Mouse (Mus musculus): ENCODE data around the gene Tpm1.

The Tpm1 gene

DNA sequence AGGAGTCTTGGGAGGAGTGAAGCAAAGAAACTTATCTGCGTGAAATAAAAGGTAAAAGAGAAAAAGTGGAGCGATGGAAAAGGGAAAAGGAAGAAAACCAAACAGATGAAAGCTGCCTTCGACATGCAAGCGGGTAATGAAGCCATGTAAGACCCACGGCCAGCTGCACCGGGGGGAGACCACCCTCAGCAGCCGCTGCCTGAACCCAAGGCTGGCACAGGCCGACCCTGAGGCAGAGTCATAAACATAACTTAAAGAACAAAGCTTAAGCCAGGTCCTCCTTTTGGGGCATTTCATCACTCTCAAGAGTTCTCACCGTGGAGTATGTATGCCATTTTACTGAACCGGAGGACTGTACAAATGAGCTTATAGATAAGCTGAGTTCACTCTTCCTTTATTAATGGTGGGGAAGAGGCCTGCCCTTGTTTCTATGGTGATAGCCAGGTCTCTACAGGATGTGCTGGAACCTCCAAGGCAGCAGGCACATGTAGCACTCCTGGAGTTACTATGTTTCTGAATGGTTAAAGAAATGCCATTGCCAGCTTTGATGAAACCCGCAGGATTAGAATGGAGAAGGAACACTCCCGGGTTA, 21.0 kb downstream of the Tpm1 start:
- no peak for DNase-seq (ENCODE audit: inconsistent age in 2 of 2, low spot score in 1 of 2)

DNA sequence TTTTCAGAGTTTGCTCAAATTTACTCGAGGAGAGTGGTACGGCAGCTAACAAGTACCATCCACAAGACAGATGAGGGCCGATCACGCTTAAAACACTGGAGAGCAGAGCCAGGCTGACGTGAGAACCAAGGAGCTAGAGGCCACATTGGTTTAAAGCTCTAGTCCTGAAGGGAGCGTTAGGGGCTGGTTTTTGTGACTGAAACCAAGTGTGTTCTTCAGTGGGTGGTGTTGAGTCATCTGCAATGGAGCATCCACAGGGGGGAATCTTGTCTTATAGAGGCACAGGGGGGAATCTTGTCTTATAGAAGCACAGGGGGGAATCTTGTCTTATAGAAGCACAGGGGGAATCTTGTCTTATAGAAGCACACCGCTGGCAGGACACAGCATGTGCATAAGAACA, 22.3 kb downstream of the Tpm1 start:
- DNase-seq (ENCODE audit: inconsistent age in 2 of 2, low spot score in 1 of 2) = no peak

DNA sequence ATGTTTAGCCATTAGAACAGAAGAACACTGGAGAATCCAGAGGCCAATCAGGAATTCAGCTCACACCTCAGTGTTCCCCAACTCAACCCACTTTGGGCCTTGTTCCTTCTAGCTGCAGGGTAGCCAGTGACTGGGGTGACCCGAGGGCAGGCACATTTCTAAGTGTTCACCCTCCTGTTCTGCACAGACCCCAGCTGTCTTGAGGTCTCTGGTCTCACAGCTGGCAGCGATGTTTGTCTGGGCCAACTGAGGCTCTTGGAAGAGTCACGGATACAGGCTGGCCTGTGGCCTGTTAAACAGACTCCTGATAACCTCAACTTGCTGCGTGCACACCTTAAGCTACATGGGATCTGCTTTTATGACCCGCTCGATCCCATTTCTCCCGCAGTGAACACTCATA, 23.1 kb downstream of the Tpm1 start:
- no peak for DNase-seq (ENCODE audit: inconsistent age in 2 of 2, low spot score in 1 of 2)

DNA sequence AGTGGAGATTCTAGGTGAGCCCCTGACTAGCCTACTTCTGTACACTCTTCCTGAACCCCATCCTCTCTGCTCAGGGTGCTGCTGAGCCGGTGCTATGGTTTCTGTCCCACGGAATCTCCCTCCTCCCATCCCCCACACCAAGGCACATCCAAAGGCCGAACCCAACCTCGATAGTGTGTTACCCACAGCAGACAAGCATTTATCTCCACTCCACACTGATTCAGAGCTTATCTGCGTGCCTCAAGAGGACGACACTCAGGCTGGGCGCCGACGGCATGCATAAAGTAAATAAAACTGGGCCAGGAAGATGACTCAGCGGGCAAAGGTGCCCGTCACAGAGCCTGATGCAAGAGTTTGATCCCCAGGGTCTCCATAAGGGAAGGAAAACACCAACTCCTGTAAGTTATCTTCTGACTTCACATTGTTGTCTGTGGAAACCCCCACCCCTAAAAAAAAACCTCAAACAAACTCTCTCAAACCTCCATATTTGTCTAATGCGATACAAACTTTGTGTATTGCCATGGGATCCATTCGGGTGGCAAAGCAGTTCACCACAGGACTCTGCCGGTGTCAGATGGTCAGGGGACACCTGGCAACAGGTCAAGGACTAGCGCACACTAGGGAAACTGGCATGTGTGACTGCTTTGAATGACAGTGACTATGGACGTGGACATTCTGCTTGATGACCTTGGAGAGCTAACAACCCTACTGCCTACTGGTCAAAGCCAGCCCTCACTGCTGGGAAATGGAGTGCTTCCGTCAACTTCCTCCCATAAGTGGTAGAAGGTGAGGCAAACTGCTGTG, 24.1 kb downstream of the Tpm1 start:
- DNase-seq (ENCODE audit: inconsistent age in 2 of 2, low spot score in 1 of 2) = peak; percentile 85 to 90

- DNase-seq (ENCODE audit: inconsistent age in 2 of 2, low spot score in 1 of 2) = no peak
These were observed 25.8 kb downstream of the Tpm1 start for GRCm38 (mm10) chr9:67023371-67023770.

- DNase-seq (ENCODE audit: inconsistent age in 2 of 2, low spot score in 1 of 2) = peak; percentile 88 to 94
These were observed 29.1 kb downstream of the Tpm1 start for GRCm38 (mm10) chr9:67020063-67020462.

DNA sequence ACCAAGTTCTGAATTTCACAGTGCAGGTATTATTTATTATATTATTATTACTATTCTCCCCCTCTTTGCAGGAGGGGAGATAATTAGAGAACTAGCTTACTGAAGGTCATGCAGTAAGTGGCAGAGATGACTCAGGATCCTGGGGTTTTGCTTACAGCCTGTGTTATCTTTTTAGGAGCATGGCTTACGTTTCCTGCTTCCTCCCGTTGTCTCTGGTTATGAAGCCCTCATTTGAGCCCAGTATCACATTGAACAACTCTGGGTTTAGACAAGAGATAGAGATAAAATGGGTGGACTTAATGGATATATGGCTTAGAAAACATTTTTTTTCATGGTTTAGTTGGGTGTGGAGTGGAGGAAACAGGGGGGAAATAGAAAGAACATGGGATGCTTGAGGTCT, 35.7 kb downstream of the Tpm1 start:
- peak in 1 of 2 experiments; percentile 71 for DNase-seq (ENCODE audit: inconsistent age in 2 of 2, low spot score in 1 of 2)

DNA sequence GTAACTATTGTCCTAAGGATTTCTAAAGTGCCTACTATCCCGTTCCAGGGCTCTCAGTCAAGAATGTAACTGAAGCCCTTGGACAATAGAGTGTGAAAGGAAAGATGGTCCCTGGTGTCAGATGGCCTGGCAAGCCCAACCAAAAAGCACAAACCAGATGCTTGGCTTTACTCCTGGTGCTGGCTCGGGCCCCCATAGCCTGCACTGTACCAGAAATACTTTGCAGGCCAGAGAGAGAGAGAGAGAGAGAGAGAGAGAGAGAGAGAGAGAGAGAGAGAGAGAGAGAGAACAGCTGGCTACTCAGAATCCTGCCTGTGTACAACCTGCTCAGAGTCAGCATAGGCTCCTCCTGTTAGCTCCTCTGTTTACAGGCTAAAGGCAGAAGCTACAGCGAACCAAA, 36.7 kb downstream of the Tpm1 start:
- no peak for DNase-seq (ENCODE audit: inconsistent age in 2 of 2, low spot score in 1 of 2)

GRCm38 (mm10) chr9:67011483-67011882, 37.7 kb downstream of the Tpm1 start:
- no peak for DNase-seq (ENCODE audit: inconsistent age in 2 of 2, low spot score in 1 of 2)

DNA sequence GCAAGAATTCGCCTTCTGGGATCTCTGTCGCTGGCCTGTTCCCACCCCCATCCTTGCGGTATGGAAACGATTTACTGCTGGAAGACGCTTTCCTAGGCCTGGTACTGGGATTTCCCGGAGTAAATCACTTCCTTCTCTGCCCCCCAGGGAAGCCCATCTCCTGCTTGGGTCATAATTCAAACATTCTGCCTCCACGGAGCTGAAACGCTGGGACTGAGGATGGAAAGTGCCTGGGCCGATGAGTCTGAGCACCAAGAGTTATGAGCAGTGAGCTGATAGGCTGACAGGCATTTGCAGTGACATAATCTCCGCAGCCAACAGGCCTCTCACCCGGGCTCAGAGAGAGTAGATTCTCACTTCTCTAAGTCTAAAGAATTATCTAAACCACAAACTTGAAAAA, 40.4 kb downstream of the Tpm1 start:
- no peak for DNase-seq (ENCODE audit: inconsistent age in 2 of 2, low spot score in 1 of 2)

DNA sequence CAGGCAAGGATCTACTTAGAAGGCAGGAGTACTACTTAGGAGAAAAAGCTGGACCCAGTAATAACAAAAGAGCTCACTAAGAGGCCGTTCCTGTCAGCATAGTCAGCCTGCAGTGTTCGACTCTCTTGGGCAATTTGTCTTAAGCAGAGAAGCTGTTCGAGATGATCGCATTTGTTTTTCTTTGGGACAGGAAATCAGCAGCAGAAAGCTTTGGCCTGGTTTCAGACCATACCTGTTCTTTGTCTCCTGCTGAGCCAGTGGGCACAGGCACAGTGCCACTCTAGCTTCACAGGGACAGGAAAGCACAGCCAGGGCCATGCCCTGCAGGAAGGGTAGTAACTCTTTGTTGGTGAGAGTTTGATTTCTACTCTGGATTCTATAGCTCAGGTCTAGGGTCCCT, 42.8 kb downstream of the Tpm1 start:
- DNase-seq (ENCODE audit: inconsistent age in 2 of 2, low spot score in 1 of 2) = no peak

DNA sequence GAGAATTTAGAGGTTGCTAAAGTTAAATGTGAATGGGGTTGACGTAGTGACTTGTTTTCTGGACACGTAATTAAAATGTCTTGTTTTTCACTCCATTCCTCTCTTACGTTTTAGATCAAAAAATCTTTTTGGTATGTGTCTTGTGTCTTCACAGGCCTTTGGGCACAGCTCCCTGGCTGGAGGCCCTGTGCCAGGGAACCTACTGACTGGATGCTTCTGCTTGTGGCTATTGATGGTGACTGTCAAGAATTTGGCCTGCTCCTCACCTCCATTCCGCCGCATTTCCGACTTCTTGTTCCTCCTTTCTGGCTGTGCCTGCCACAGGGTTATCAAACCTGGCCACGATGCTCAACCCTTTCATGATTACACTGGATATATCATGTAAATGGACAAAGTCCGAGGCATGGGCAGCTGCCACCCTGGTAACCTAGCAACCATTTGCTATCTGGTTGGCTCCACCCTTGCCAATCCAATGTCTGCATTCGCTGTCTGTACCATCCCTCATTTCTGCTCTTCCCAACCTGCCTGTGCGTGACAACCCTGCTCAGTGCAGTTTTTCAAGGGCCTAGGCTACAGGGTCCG, 44.0 kb downstream of the Tpm1 start:
- no peak for DNase-seq (ENCODE audit: inconsistent age in 2 of 2, low spot score in 1 of 2)

DNA sequence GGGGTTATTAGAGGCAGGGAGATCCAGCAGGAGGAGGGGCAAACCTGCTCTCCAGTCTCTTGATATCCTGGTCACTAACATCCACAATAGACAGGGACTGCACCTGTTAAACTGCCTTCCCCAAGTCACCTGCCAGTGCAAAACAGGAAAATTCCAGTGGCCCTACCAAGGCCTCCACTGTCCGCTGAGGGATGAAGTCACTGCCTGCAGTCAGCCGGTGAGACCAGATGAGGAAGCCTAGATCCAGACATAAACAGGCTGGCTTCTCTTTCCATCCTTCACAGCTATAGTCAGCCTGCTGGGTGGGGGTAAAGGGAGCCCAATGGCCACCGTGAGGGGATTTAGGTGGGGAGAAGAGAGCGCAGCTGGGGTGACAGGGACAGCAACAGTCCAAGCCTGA, 45.5 kb downstream of the Tpm1 start:
- peak; percentile 51 to 82 for DNase-seq (ENCODE audit: inconsistent age in 2 of 2, low spot score in 1 of 2)

GRCm38 (mm10) chr9:67003156-67003555, 46.0 kb downstream of the Tpm1 start:
- peak in 1 of 2 experiments; percentile 68 for DNase-seq (ENCODE audit: inconsistent age in 2 of 2, low spot score in 1 of 2)

GRCm38 (mm10) chr9:67001506-67001905, 47.7 kb downstream of the Tpm1 start:
- DNase-seq (ENCODE audit: inconsistent age in 2 of 2, low spot score in 1 of 2) = no peak

- peak; percentile 85 to 92 for DNase-seq (ENCODE audit: inconsistent age in 2 of 2, low spot score in 1 of 2)
These were observed 48.2 kb downstream of the Tpm1 start for GRCm38 (mm10) chr9:67001050-67001449.

DNA sequence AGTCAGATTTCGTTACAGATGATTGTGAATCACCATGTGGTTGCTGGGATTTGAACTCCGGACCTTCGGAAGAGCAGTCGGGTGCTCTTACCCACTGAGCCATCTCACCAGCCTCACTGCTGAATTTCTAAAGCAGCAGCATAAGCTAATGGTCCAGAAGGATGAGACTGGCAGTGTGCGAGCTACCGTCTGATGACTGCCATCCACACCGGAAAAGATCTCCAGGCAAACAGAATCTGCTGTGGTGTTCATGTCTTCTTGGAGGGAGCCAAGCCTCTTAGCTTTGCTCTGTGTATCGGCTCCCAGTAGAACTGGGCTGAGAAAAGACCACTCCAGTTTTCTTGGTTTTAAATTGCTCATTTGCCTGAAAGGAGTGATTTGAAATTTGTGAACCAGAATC, 49.5 kb downstream of the Tpm1 start:
- no peak for DNase-seq (ENCODE audit: inconsistent age in 2 of 2, low spot score in 1 of 2)

- DNase-seq (ENCODE audit: inconsistent age in 2 of 2, low spot score in 1 of 2) = no peak
These were observed 57.3 kb downstream of the Tpm1 start for GRCm38 (mm10) chr9:66991750-66992410.

- no peak for DNase-seq (ENCODE audit: inconsistent age in 2 of 2, low spot score in 1 of 2)
These were observed 58.0 kb downstream of the Tpm1 start for GRCm38 (mm10) chr9:66991021-66991749.

- no peak for DNase-seq (ENCODE audit: inconsistent age in 2 of 2, low spot score in 1 of 2)
These were observed 59.2 kb downstream of the Tpm1 start for GRCm38 (mm10) chr9:66990046-66990445.

GRCm38 (mm10) chr9:66989581-66989980, 59.6 kb downstream of the Tpm1 start:
- DNase-seq (ENCODE audit: inconsistent age in 2 of 2, low spot score in 1 of 2) = no peak
